Mouse (Mus musculus) kidney, adult 11 months (tissue): ENCODE data around the gene Rab8b.
"Not testable (repeated sequence)": the region's sequence is repeated elsewhere in the genome, so short reads cannot be mapped to it uniquely, and the experiment has no call there.

ENCODE experiments used
- DNase-seq: peaks from one replicate; pipeline ENCODE4 v3.0.0; 2022

The Rab8b gene

DNA sequence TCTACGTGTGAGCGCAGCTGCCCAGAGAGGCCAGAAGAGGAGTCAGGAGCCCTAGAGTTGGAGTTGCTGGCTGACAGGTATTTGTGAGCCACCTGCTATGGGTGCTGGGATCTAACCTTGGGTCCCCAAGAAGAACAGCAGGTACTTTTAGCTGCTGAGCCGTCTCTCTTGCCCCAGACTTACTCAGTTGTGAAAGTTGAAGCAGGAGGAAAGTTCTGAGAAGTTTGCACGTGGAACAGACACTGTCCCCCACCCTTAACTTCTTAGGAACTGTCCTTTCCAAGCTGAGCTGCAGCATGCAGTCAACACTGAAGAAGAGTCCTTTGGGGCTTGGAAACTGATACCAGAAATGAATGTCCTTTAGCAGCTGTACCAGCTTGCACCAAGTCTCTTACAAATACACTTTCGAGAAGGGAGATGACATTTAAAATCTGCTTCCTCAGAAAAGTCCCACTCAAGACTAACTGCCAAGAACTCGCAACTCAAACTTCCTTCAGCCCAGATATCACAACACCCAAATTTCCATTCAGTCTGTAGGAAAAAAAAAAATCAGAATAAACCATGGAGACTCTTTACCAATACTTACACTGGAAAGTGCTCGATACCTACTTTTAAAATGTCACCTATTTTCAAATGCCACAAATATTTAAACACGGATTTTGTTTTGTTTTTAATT lies 2.1 kb downstream of the Rab8b start:
- DNase-seq: no peak

GRCm38 (mm10) chr9:66915869-66916785 lies 3.4 kb downstream of the Rab8b start:
- DNase-seq: no peak

GRCm38 (mm10) chr9:66915401-66915800 lies 4.1 kb downstream of the Rab8b start:
- DNase-seq: no peak

- DNase-seq: no peak
Observed at GRCm38 (mm10) chr9:66914540-66914939, 4.9 kb downstream of the Rab8b start.

- not testable (repeated sequence) for DNase-seq
Observed at GRCm38 (mm10) chr9:66913254-66913934, 6.1 kb downstream of the Rab8b start.

- DNase-seq: no peak
Observed at GRCm38 (mm10) chr9:66912304-66912703, 7.2 kb downstream of the Rab8b start.

- no peak for DNase-seq
Observed at GRCm38 (mm10) chr9:66910677-66911076, 8.8 kb downstream of the Rab8b start.

- no peak for DNase-seq
Observed at GRCm38 (mm10) chr9:66909922-66910321, 9.6 kb downstream of the Rab8b start.

GRCm38 (mm10) chr9:66907746-66908397 lies 11.6 kb downstream of the Rab8b start:
- no peak for DNase-seq

DNA sequence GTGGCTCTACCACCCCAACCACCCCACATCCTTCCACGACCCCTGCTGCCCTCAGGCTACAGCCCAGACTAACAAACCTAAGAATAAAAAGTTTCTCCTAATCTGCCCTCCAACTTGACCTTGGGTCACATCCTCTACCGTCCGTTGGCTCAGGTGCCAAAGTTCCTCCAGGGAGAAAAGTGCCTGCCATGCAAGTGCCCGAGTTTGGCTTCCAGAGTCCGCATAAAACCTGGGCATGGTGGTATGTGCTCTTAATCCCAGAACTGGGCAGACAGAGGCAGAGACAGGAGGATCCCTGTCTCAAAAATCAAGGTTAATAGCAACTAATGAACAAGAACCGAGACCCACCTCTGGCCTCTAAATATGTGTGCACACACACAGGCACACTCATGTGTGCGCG lies 12.4 kb downstream of the Rab8b start:
- no peak for DNase-seq

DNA sequence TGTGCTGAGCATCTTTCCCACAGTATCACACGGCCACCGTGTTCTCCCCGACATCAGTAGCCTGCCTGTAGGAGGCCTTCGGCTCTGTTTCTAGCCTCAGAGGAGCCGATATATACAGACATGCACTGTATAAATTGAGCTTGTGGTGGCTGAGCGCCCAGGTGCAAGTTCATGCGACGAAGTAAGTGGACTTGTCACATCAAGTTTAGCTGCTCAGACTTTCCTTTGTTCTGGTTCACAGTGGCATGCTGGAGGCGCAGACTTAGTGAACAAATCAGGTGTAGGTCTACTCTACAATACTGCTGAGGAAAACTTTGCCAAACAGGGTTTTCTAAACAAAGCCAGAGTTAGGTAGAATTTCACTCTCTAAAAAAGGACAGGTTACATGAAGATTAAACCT lies 13.5 kb downstream of the Rab8b start:
- no peak for DNase-seq

- DNase-seq: no peak
Observed at GRCm38 (mm10) chr9:66899526-66899925, 20.0 kb downstream of the Rab8b start.

- DNase-seq: no peak
Observed at GRCm38 (mm10) chr9:66899072-66899471, 20.4 kb downstream of the Rab8b start.

GRCm38 (mm10) chr9:66897851-66898250 lies 21.6 kb downstream of the Rab8b start:
- DNase-seq: no peak

GRCm38 (mm10) chr9:66896951-66897350 lies 22.5 kb downstream of the Rab8b start:
- DNase-seq: no peak

GRCm38 (mm10) chr9:66895995-66896394 lies 23.5 kb downstream of the Rab8b start:
- DNase-seq: no peak

- DNase-seq: no peak
Observed at GRCm38 (mm10) chr9:66895035-66895779, 24.3 kb downstream of the Rab8b start.

DNA sequence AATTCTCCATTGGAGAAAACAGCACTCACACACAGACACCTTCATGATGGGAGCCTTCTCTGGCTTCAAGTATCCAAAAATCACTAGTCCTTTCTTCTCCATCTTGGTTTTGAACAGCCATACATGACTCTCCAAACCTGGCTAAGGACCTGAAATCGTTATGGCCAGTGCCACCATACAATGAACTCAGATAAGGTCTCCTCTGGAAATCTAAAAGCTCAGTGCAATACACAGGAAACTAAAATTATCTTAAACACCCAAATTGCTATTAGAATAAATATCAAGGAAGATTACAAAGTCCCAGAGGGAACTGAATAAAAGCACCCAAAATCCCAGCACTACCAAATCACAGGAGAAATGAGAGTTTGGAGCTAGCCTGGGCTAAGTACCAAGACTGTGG lies 25.1 kb downstream of the Rab8b start:
- DNase-seq: no peak

DNA sequence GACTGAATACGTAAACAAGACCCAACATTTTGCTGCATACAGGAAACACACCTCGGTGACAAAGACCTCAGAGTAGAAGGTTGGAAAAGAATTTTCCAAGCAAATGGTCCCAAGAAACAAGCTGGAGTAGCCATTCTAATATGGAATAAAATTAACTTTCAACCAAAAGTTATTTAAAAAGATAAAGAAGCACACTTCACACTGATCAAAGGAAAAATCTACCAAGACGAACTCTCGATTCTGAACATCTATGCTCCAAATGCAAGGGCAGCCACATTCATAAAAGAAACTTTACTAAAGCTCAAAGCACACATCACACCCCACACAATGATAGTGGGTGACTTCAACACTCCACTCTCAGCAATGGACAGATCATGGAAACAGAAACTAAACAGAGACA lies 27.0 kb downstream of the Rab8b start:
- DNase-seq: not testable (repeated sequence)

- no peak for DNase-seq
Observed at GRCm38 (mm10) chr9:66887960-66888610, 31.4 kb downstream of the Rab8b start.

GRCm38 (mm10) chr9:66887301-66887902 lies 32.1 kb downstream of the Rab8b start:
- DNase-seq: no peak
